Mouse (Mus musculus) kidney, postnatal 10 days (tissue): ENCODE results near the gene Srxn1.

Experiments
- DNase-seq: peaks from one replicate; pipeline ENCODE4 v3.0.0; 2021; ENCODE audit warnings: mixed read lengths

Gene Srxn1

GRCm38 (mm10) chr2:152128597-152128996 lies 23.3 kb downstream of the Srxn1 start:
- peak; percentile 30 for DNase-seq

- DNase-seq = no peak
These were observed 24.5 kb downstream of the Srxn1 start for GRCm38 (mm10) chr2:152129778-152130177.

GRCm38 (mm10) chr2:152132016-152132415 lies 26.7 kb downstream of the Srxn1 start:
- DNase-seq = peak; percentile 51

- no peak for DNase-seq
These were observed 27.4 kb downstream of the Srxn1 start for GRCm38 (mm10) chr2:152132691-152133090.

GRCm38 (mm10) chr2:152139191-152139987 lies 34.1 kb downstream of the Srxn1 start:
- no peak for DNase-seq

GRCm38 (mm10) chr2:152140941-152141340 lies 35.6 kb downstream of the Srxn1 start:
- no peak for DNase-seq

- no peak for DNase-seq
These were observed 36.2 kb downstream of the Srxn1 start for GRCm38 (mm10) chr2:152141491-152141890.

- peak; percentile 80 for DNase-seq
These were observed 36.7 kb downstream of the Srxn1 start for GRCm38 (mm10) chr2:152142046-152142445.

GRCm38 (mm10) chr2:152142571-152142970 lies 37.3 kb downstream of the Srxn1 start:
- DNase-seq = no peak

GRCm38 (mm10) chr2:152143279-152144157 lies 38.2 kb downstream of the Srxn1 start, which contains the start of gene Tcf15:
Gene Tcf15, plus strand, starts transcription at chr2:152143561.
- DNase-seq = peak; percentile 89

- DNase-seq = no peak
These were observed 38.8 kb downstream of the Srxn1 start for GRCm38 (mm10) chr2:152144158-152144450.

- DNase-seq = no peak
These were observed 39.2 kb downstream of the Srxn1 start for GRCm38 (mm10) chr2:152144501-152144900.

- no peak for DNase-seq
These were observed 40.4 kb downstream of the Srxn1 start for GRCm38 (mm10) chr2:152145711-152146110.

- no peak for DNase-seq
These were observed 41.8 kb downstream of the Srxn1 start for GRCm38 (mm10) chr2:152147079-152147478.

GRCm38 (mm10) chr2:152148675-152149074 lies 43.4 kb downstream of the Srxn1 start:
- no peak for DNase-seq

GRCm38 (mm10) chr2:152149891-152150290 lies 44.6 kb downstream of the Srxn1 start:
- no peak for DNase-seq

GRCm38 (mm10) chr2:152150373-152150772 lies 45.1 kb downstream of the Srxn1 start:
- peak; percentile 54 for DNase-seq

- no peak for DNase-seq
These were observed 48.0 kb downstream of the Srxn1 start for GRCm38 (mm10) chr2:152153361-152153760.

- peak; percentile 86 for DNase-seq
These were observed 50.3 kb downstream of the Srxn1 start for GRCm38 (mm10) chr2:152155414-152156208.

GRCm38 (mm10) chr2:152156471-152156870 lies 51.2 kb downstream of the Srxn1 start:
- DNase-seq = no peak

- no peak for DNase-seq
These were observed 54.2 kb downstream of the Srxn1 start for GRCm38 (mm10) chr2:152159487-152159886.
